Mouse (Mus musculus) embryonic facial prominence, embryonic 11.5 days (tissue): ENCODE measurements around the gene Ctf2. TPM values are rescaled to one million over a fixed set of nuclear protein-coding genes. Genes with fewer than 3 reads are reported as not detected.
"Not testable (repeated sequence)": the region's sequence is repeated elsewhere in the genome, so short reads cannot be mapped to it uniquely, and the experiment has no call there.

Experiments
- ATAC-seq: fragments of 200-750 bp; cut with Nextera tagmentation; replicated peaks from 2 replicates; pipeline ENCODE4 v1.8.0; 2017; ENCODE audit warnings: low read depth; ENCODE audit not compliant: insufficient number of reproducible peaks, low FRiP score, low TSS enrichment
- DNase-seq: peaks from one replicate; pipeline ENCODE4 v3.0.0-alpha.2; 2015; ENCODE audit warnings: low spot score
- H3K27ac ChIP-seq: fragments of 300-500 bp; sonication (generic); replicated peaks from 2 replicates; pipeline ENCODE4 v1.5.1; 2014; ENCODE audit warnings: mild to moderate bottlenecking, low read depth, low read length, control low read depth
- H3K27me3 ChIP-seq: fragments of 300-500 bp; sonication (generic); 2 replicates; pipeline ENCODE4 v1.6.1; 2014; ENCODE audit warnings: mild to moderate bottlenecking, low read length, moderate library complexity, mixed read lengths; ENCODE audit not compliant: control insufficient read depth, insufficient read depth
- H3K36me3 ChIP-seq: fragments of 300-500 bp; sonication (generic); replicated peaks from 2 replicates; pipeline ENCODE4 v1.6.1; 2014; ENCODE audit warnings: low read depth, mild to moderate bottlenecking, low read length, moderate library complexity, mixed read lengths; ENCODE audit not compliant: control insufficient read depth, insufficient read depth
- H3K4me1 ChIP-seq: fragments of 300-500 bp; sonication (generic); 2 replicates; pipeline ENCODE4 v1.6.1; 2014; ENCODE audit warnings: low read length, mixed read lengths; ENCODE audit not compliant: control insufficient read depth, insufficient read depth
- H3K4me2 ChIP-seq: fragments of 300-500 bp; sonication (generic); 2 replicates; pipeline ENCODE4 v1.6.1; 2014; ENCODE audit warnings: low read depth, mild to moderate bottlenecking, control low read depth, low read length, moderate library complexity
- H3K4me3 ChIP-seq: fragments of 300-500 bp; sonication (generic); 2 replicates; pipeline ENCODE4 v1.5.1; 2014; ENCODE audit warnings: low read depth, low read length, control low read depth
- H3K9ac ChIP-seq: fragments of 300-500 bp; sonication (generic); replicated peaks from 2 replicates; pipeline ENCODE4 v1.6.1; 2014; ENCODE audit warnings: mild to moderate bottlenecking, control low read depth, low read length
- H3K9me3 ChIP-seq: fragments of 300-500 bp; sonication (generic); replicated peaks from 2 replicates; pipeline ENCODE4 v1.6.1; 2016; ENCODE audit warnings: mild to moderate bottlenecking, low read length, inconsistent platforms, mixed read lengths; ENCODE audit not compliant: control insufficient read depth
- WGBS: fragments of 180-500 bp; shearing (Covaris S2); extraction: QIAGEN DNeasy Blood & Tissue Kit; methylation state at CpG from one replicate; pipeline ENCODE4 v1.1.7; 2014; 5-methylcytosine and 5-hydroxymethylcytosine counted together
- polyA plus RNA-seq: library from polyadenylated mRNA; unstranded; fragments of >200 nt; fragmentation: Nextera tagmentation; extraction: Ambion mirVana; gene quantifications from 2 replicates; pipeline ENCODE4 v1.2.1, GENCODE M21; 2014

Ctf2 gene
- polyA plus RNA-seq, 1 experiment from 2014 or later = 0.15 TPM

DNA sequence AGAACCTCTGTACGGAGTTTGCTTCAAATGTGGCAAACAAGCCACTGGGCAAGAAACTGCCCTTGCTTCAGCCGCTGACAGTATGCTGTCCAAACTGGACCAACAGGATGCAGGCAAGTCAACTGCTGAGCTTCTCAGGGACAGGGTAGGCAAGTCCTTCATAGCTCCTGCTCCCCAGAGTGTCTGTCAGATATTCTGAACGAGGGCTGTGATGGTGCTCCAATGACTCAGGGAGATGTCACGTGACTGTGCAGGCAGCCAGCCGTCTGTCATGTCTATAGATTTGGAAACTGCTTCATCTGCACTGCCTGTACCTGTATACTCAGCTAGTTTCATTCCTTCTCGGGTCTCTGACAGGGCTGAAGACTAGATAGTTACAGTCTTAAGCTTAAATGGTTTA is 33.0 kb downstream of the Ctf2 start:
- 82% methylated on average over 6 of the region's 6 CpGs for WGBS
- Histone ChIP-seq H3K27ac (no peak overlapping the region), H3K4me2 (no peak overlapping the region), H3K9me3 (no peaks in the 10 kb centered on the region), H3K9ac (no peak overlapping the region), H3K36me3 (no peaks in the 10 kb centered on the region; the same call in none of the 2 replicates), H3K4me1 (no peaks in the 10 kb centered on the region), H3K4me3 (no peak overlapping the region), H3K27me3 (no peaks in the 10 kb centered on the region)
- no peak for ATAC-seq
- no peak for DNase-seq

DNA sequence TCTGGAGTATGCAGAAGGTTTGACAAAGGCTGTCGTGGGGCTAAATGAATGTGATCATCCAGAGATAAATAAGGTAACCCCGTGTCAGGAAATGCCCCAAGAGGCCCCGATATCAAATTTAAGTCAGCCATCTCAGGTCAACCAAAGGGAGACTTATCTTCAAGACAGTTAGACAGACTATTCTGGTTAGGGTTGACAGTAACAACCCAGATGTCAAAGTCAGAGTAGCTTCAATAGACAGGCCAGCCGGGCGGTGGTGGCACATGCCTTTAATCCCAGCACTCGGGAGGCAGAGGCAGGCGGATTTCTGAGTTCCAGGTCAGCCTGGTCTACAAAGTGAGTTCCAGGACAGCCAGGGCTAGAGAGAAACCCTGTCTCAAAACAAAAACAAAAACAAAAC is 38.2 kb downstream of the Ctf2 start:
- 92% methylated on average over 7 of the region's 7 CpGs for WGBS

DNA sequence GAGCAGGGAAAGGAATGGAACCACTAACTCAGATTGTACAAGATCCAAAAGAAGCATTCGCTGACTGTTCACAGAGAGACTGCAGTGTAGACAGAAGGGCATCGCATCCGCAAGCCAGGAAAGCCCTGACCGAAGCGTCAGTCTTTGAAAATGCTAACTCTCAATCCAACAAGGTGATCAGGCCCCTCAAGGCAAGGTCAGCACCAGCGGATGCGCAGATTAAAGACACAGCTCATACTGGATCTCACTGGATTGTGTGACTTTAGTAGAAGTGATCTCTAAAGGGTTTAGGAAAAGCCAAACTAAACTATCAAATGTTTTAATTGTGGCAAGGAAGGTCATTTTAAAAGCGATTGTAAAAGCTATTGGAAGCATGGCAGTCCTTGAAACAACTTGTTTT is 38.7 kb downstream of the Ctf2 start:
- no peaks in the 10 kb centered on the region for H3K27me3 ChIP-seq
- 93% methylated on average over 8 of the region's 8 CpGs for WGBS
- no peak overlapping the region for H3K9ac ChIP-seq
- H3K4me2 ChIP-seq = no peak overlapping the region
- DNase-seq (no peak), ATAC-seq (no peak)
- H3K9me3 ChIP-seq = no peaks in the 10 kb centered on the region
- H3K4me1 ChIP-seq = no peaks in the 10 kb centered on the region; the same call in 1 of the 2 replicates
- H3K4me3 ChIP-seq = no peak overlapping the region
- no peak overlapping the region for H3K27ac ChIP-seq
- no peaks in the 10 kb centered on the region; the same call in 1 of the 2 replicates for H3K36me3 ChIP-seq

More for the DNA sequence above, 38.2 kb downstream of the Ctf2 start:
- not testable (repeated sequence) for DNase-seq, H3K4me1 ChIP-seq, ATAC-seq, H3K9ac ChIP-seq, H3K27ac ChIP-seq, H3K4me3 ChIP-seq, H3K4me2 ChIP-seq, H3K36me3 ChIP-seq, H3K27me3 ChIP-seq, H3K9me3 ChIP-seq

DNA sequence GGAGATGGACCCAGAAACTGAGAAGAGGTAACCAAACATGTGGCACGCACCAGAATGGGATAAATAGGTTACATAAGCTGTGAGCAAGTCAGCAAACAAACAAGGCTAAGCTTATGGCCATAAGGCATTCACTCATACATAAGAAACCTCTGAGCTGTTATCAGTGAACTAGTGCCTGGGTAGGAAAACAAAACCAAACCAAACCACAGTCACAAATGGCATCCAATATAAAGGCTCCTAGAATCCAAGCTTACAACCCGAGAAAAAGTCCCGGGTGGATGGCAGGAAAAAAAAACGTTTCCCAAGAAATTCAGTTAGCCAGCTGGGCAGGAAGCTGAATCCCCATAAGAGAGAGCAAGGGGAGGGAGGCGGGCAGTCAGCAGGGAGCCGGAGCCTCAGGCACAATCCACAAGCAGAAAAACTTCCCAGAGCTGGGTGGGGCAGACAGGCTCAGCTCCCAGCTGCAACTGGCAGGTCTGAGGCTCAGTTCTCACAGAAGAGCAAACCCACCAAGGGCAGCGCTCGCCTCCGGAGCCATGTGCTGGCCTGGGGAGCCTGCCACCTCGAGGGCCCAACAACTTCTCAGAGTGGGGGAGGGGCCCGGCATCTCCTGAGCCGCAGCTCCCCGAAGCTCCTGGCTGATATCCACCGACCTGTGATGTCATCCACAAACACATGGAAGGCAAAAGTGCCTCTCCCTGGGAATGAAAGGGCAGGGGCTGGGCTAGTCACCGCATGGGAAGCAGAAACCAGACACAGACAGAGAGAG is 40.6 kb downstream of the Ctf2 start:
- Histone ChIP-seq H3K4me3 (no peak overlapping the region), H3K9me3 (no peaks in the 10 kb centered on the region), H3K27me3 (no peaks in the 10 kb centered on the region), H3K36me3 (no peaks in the 10 kb centered on the region; the same call in 1 of the 2 replicates), H3K4me2 (peak overlapping the region; percentile 42), H3K9ac (peak overlapping the region; percentile 47; the same call in 1 of the 2 replicates), H3K27ac (peak overlapping the region; percentile 56), H3K4me1 (no peaks in the 10 kb centered on the region; the same call in 1 of the 2 replicates)
- DNase-seq (peak; percentile 67), ATAC-seq (peak; percentile 79; the same call in 1 of the 2 replicates)
- WGBS = 5% methylated on average over 15 of the region's 15 CpGs

DNA sequence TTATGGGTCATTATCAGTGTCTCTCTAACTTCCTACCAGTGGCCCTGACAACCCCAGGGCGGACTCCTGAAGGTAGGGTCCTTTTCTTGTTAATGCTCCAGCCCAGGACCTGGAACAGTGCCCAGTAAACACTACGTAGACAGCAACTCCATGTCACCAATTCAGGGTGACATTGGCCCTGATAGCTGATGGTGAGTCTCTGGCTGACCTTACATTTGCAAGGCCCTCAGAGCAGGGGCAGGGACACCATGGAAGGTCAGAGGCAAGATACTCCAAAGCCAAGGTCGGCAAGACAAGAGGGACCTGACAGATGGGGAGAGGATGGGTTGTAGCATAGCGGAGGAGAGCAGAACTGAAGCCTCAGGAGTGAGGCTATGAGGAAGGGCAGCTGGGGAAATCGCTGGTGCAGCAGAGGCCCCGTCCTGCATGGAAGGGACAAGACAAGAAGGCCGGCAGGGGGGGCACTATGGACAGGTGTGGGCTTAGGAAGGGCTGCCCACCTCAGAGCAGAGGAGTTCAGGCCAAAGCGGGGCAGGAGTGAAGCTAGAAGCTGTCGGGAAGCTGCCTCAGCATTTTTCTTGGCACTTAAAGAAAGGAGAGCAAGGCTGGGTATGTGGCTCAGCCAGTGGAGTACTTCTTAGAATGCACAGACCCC is 42.2 kb downstream of the Ctf2 start:
- DNase-seq = no peak
- ATAC-seq = no peak
- Histone ChIP-seq H3K36me3 (no peaks in the 10 kb centered on the region), H3K4me1 (no peaks in the 10 kb centered on the region; the same call in 1 of the 2 replicates), H3K27me3 (no peaks in the 10 kb centered on the region), H3K9me3 (no peaks in the 10 kb centered on the region), H3K9ac (no peak overlapping the region), H3K27ac (no peak overlapping the region), H3K4me2 (no peak overlapping the region), H3K4me3 (no peak overlapping the region)
- WGBS = 73% methylated on average over 9 of the region's 9 CpGs

DNA sequence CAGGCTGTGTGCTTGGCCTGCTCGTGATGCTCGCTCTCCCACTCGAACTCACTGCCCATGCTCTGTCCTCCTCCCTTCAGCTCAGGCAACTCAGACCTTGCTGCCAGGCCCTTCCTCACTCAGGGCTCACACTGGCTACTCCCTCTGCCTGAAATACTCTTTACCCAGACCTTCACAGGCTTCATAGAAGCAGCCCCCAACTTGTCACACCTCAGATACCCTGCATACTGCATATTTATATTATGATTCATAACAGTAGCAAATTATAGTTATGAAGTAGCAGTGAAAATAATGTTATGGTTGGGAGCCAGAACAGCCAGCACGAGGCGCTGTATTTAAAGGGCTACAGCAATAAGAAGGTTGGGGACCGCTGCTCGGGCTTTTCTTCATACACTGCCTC is 43.0 kb downstream of the Ctf2 start:
- 86% methylated on average over 7 of the region's 7 CpGs for WGBS
- Histone ChIP-seq H3K9me3 (no peaks in the 10 kb centered on the region), H3K27me3 (no peaks in the 10 kb centered on the region), H3K4me2 (no peak overlapping the region), H3K36me3 (no peaks in the 10 kb centered on the region), H3K4me1 (no peaks in the 10 kb centered on the region; the same call in 1 of the 2 replicates), H3K27ac (no peak overlapping the region), H3K4me3 (no peak overlapping the region), H3K9ac (no peak overlapping the region)
- DNase-seq (no peak), ATAC-seq (no peak)

DNA sequence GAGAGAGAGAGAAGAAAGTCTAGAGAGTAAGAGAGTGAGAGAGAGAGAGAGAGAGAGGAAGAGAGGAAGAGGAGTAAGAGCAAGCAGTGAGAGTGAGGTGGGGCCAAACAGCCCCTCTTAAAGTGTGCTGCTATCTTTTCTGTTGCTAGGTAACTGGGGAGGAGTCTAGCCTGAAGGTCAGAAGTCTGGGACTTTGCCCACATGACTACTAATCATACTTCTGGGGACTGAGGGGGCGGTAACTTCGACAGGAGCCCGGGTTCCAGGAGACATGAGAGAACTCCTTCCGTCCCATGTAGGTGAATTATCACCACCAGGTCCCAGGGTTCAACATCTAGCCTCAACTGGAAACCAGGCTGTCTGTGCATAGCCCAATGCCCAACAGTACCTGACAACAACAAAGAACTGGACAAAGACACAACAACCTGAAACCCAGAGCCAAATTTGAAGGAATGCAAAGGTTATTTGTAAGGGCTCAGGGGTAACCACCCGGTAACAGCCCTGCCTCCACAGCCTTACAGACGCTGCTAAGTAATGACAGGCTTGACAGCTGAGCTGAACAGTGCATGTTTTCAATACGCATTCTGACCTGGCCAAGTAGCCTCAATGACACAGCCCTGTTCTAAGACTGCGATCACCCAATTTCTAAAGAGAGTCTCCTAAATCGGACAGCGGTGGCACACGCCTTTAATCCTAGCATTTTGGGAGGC is 45.1 kb downstream of the Ctf2 start:
- no peak for ATAC-seq
- Histone ChIP-seq H3K27ac (no peak overlapping the region), H3K36me3 (no peaks in the 10 kb centered on the region), H3K27me3 (no peaks in the 10 kb centered on the region), H3K9ac (no peak overlapping the region), H3K4me3 (no peak overlapping the region), H3K9me3 (no peaks in the 10 kb centered on the region), H3K4me2 (no peak overlapping the region), H3K4me1 (no peaks in the 10 kb centered on the region; the same call in 1 of the 2 replicates)
- WGBS = 72% methylated on average over 11 of the region's 11 CpGs
- DNase-seq = no peak
